Mouse (Mus musculus): ENCODE results near the gene Gm45062.

GRCm38 (mm10) chr6:8423142-8423541, 163.9 kb downstream of the Gm45062 start:
- TF ChIP-seq TAL1 (IDR thresholded peaks at IDR 0.05; ENCODE audit: low read length) (peak; percentile 87), CTCF (IDR thresholded peaks at IDR 0.05 in 2 of 3, conservative IDR thresholded peaks at IDR 0.05 in 1 of 3; ENCODE audit: control insufficient read depth in 1 of 3, insufficient read depth in 1 of 3, low read depth in 2 of 3, low read length in 3 of 3, poor library complexity in 1 of 3, severe bottlenecking in 1 of 3) (no peak), USF1 (IDR thresholded peaks at IDR 0.05; ENCODE audit: low read depth, low read length) (no peak), BHLHE40 (IDR thresholded peaks at IDR 0.05; ENCODE audit: borderline replicate concordance, low read depth, low read length) (peak; percentile 68)
